Mouse (Mus musculus): ENCODE measurements around the gene St6gal2. TPM values are rescaled to one million over a fixed set of nuclear protein-coding genes. Genes with fewer than 3 reads are reported as not detected.

The St6gal2 gene
- polyA plus RNA-seq, 1 experiment from 2014 or later = 1.7 TPM

- DNase-seq (no peak), ATAC-seq (ENCODE audit: insufficient read depth) (no peak)
- H3K36me3 ChIP-seq (ENCODE audit: insufficient read depth) = no peaks in the 10 kb centered on the region
- H3K9ac ChIP-seq = no peak overlapping the region
- H3K4me1 ChIP-seq (ENCODE audit: insufficient read depth) = no peaks in the 10 kb centered on the region
- no peak for TF ChIP-seq CTCF (IDR thresholded peaks at IDR 0.05; ENCODE audit: low read depth)
- H3K4me3 ChIP-seq (ENCODE audit: low read depth, low read length) = no peak overlapping the region
- no peaks in the 10 kb centered on the region for H3K9me3 ChIP-seq (ENCODE audit: low read depth, low read length)
- H3K4me2 ChIP-seq = no peak overlapping the region
- 71% methylated on average over 1 of the region's 1 CpGs for WGBS
- H3K27ac ChIP-seq (ENCODE audit: low read depth) = no peak overlapping the region
- H3K27me3 ChIP-seq (ENCODE audit: insufficient read depth, low read length) = no peaks in the 10 kb centered on the region
These were observed 15.0 kb downstream of the St6gal2 start for GRCm38 (mm10) chr17:55460187-55460586.

- H3K27me3 ChIP-seq (ENCODE audit: insufficient read depth, low read length) = no peaks in the 10 kb centered on the region
- H3K27ac ChIP-seq (ENCODE audit: low read depth) = no peak overlapping the region
- H3K36me3 ChIP-seq (ENCODE audit: insufficient read depth) = no peaks in the 10 kb centered on the region
- no peak overlapping the region for H3K4me3 ChIP-seq (ENCODE audit: low read depth, low read length)
- ATAC-seq (ENCODE audit: insufficient read depth) (no peak), DNase-seq (no peak)
- no peaks in the 10 kb centered on the region for H3K9me3 ChIP-seq (ENCODE audit: low read depth, low read length)
- H3K4me2 ChIP-seq = no peak overlapping the region
- no peaks in the 10 kb centered on the region for H3K4me1 ChIP-seq (ENCODE audit: insufficient read depth)
- no peak overlapping the region for H3K9ac ChIP-seq
- no peak for TF ChIP-seq CTCF (IDR thresholded peaks at IDR 0.05; ENCODE audit: low read depth)
- 65% methylated on average over 3 of the region's 3 CpGs for WGBS
These were observed 22.4 kb downstream of the St6gal2 start for GRCm38 (mm10) chr17:55467579-55467978.

GRCm38 (mm10) chr17:55468963-55469362 is 23.8 kb downstream of the St6gal2 start:
- no peak for DNase-seq
- no peak for TF ChIP-seq CTCF (IDR thresholded peaks at IDR 0.05; ENCODE audit: low read depth)
- H3K4me3 ChIP-seq (ENCODE audit: low read depth, low read length) = no peak overlapping the region
- H3K27ac ChIP-seq (ENCODE audit: low read depth) = no peak overlapping the region
- no peak overlapping the region for H3K4me2 ChIP-seq
- H3K9me3 ChIP-seq (ENCODE audit: low read depth, low read length) = no peaks in the 10 kb centered on the region
- no peaks in the 10 kb centered on the region for H3K4me1 ChIP-seq (ENCODE audit: insufficient read depth)
- H3K27me3 ChIP-seq (ENCODE audit: insufficient read depth, low read length) = no peaks in the 10 kb centered on the region
- H3K36me3 ChIP-seq (ENCODE audit: insufficient read depth) = no peaks in the 10 kb centered on the region
- no peak for ATAC-seq (ENCODE audit: insufficient read depth)
- H3K9ac ChIP-seq = no peak overlapping the region

- Histone ChIP-seq H3K36me3 (ENCODE audit: insufficient read depth) (no peaks in the 10 kb centered on the region), H3K4me1 (ENCODE audit: insufficient read depth) (no peaks in the 10 kb centered on the region), H3K9me3 (ENCODE audit: low read depth, low read length) (no peaks in the 10 kb centered on the region), H3K27me3 (ENCODE audit: insufficient read depth, low read length) (no peaks in the 10 kb centered on the region), H3K4me3 (ENCODE audit: low read depth, low read length) (no peak overlapping the region), H3K27ac (ENCODE audit: low read depth) (no peak overlapping the region), H3K9ac (no peak overlapping the region), H3K4me2 (no peak overlapping the region)
- DNase-seq (no peak), ATAC-seq (ENCODE audit: insufficient read depth) (no peak)
- no peak for TF ChIP-seq CTCF (IDR thresholded peaks at IDR 0.05; ENCODE audit: low read depth)
- WGBS = 73% methylated on average over 4 of the region's 4 CpGs
These were observed 30.8 kb downstream of the St6gal2 start for GRCm38 (mm10) chr17:55475974-55476373.

- no peak overlapping the region for H3K4me3 ChIP-seq (ENCODE audit: low read depth, low read length)
- DNase-seq (peak; percentile 54), ATAC-seq (ENCODE audit: insufficient read depth) (peak; percentile 60; the same call in 1 of the 2 replicates)
- H3K4me2 ChIP-seq = no peak overlapping the region
- H3K4me1 ChIP-seq (ENCODE audit: insufficient read depth) = no peaks in the 10 kb centered on the region
- H3K27ac ChIP-seq (ENCODE audit: low read depth) = no peak overlapping the region
- peak; percentile 59 for TF ChIP-seq CTCF (IDR thresholded peaks at IDR 0.05; ENCODE audit: low read depth)
- H3K36me3 ChIP-seq (ENCODE audit: insufficient read depth) = no peaks in the 10 kb centered on the region
- no peaks in the 10 kb centered on the region for H3K9me3 ChIP-seq (ENCODE audit: low read depth, low read length)
- H3K9ac ChIP-seq = no peak overlapping the region
- H3K27me3 ChIP-seq (ENCODE audit: insufficient read depth, low read length) = no peaks in the 10 kb centered on the region
These were observed 32.2 kb downstream of the St6gal2 start for GRCm38 (mm10) chr17:55477361-55477760.

GRCm38 (mm10) chr17:55479367-55479766 is 34.2 kb downstream of the St6gal2 start:
- Histone ChIP-seq H3K9me3 (ENCODE audit: low read depth, low read length) (no peaks in the 10 kb centered on the region), H3K4me2 (no peak overlapping the region), H3K27me3 (ENCODE audit: insufficient read depth, low read length) (no peaks in the 10 kb centered on the region), H3K36me3 (ENCODE audit: insufficient read depth) (no peaks in the 10 kb centered on the region), H3K27ac (ENCODE audit: low read depth) (no peak overlapping the region), H3K4me1 (ENCODE audit: insufficient read depth) (no peaks in the 10 kb centered on the region), H3K9ac (no peak overlapping the region), H3K4me3 (ENCODE audit: low read depth, low read length) (no peak overlapping the region)
- ATAC-seq (ENCODE audit: insufficient read depth) (no peak), DNase-seq (no peak)
- WGBS = 68% methylated on average over 7 of the region's 7 CpGs
- TF ChIP-seq CTCF (IDR thresholded peaks at IDR 0.05; ENCODE audit: low read depth) = no peak

- TF ChIP-seq CTCF (IDR thresholded peaks at IDR 0.05; ENCODE audit: low read depth) = no peak
- Histone ChIP-seq H3K4me1 (ENCODE audit: insufficient read depth) (no peaks in the 10 kb centered on the region), H3K27me3 (ENCODE audit: insufficient read depth, low read length) (no peaks in the 10 kb centered on the region), H3K4me3 (ENCODE audit: low read depth, low read length) (no peak overlapping the region), H3K27ac (ENCODE audit: low read depth) (no peak overlapping the region), H3K9me3 (ENCODE audit: low read depth, low read length) (no peaks in the 10 kb centered on the region), H3K4me2 (no peak overlapping the region), H3K36me3 (ENCODE audit: insufficient read depth) (no peaks in the 10 kb centered on the region), H3K9ac (no peak overlapping the region)
- ATAC-seq (ENCODE audit: insufficient read depth) (no peak), DNase-seq (peak; percentile 8)
- WGBS = 73% methylated on average over 7 of the region's 7 CpGs
These were observed 39.1 kb downstream of the St6gal2 start for GRCm38 (mm10) chr17:55484108-55484870.
